Mouse (Mus musculus): Measurements from ENCODE around the gene Olfr1499. TPM values are rescaled to one million over a fixed set of nuclear protein-coding genes. Genes with fewer than 3 reads are reported as not detected.
A peak's percentile ranks its signal among the peaks of the same experiment; 100 is the strongest.
"Not testable (repeated sequence)": the region's sequence is repeated elsewhere in the genome, so short reads cannot be mapped to it uniquely, and the experiment has no call there.

The Olfr1499 gene
- total RNA-seq (2014; rRNA removed) (not detected in 2 replicates), polyA plus RNA-seq (2015; fragmentation: Nextera tagmentation; extraction: Ambion mirVana) (not detected in 2 replicates)

DNA sequence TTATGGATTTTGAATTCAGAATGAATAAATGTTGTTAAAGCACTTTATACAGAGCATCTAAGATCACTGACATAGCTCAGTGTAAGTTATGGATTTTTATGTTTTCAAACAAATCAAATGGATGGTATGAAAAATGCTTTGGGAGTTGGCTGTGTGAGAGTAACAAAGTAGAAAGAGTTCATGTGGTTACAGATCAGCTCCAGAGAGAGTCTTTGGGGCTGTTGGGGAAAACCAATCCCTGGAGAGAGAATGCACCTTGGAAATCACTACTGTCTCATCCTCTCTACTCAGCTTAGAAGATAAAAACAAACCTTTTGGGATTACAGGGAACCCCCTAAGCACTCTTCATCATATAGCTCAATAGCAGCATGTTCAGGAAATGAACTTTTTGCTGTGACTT lies at the start of gene Olfr1499:
Gene Olfr1499 (minus strand): TSS at position 101 of the 400 bp plus-strand sequence.
- no peak for DNase-seq
- H3K27ac ChIP-seq (ENCODE audit: low read depth, low read length), result no peak within 1 kb of the TSS
- no peaks in the 10 kb centered on the region for H3K4me1 ChIP-seq (ENCODE audit: insufficient read depth)
- no peak within 1 kb of the TSS for H3K4me2 ChIP-seq (ENCODE audit: low read depth)
- H3K9ac ChIP-seq, result no peak within 1 kb of the TSS
- no peaks in the 10 kb centered on the region for H3K27me3 ChIP-seq (ENCODE audit: insufficient read depth, low read length)
- no peak for TF ChIP-seq CTCF (IDR thresholded peaks at IDR 0.05; ENCODE audit: low read depth)
- H3K9me3 ChIP-seq (ENCODE audit: low read length), result no peaks in the 10 kb centered on the region
- H3K4me3 ChIP-seq (ENCODE audit: low read depth, low read length), result no peak within 1 kb of the TSS
- ATAC-seq, result no peak
- no peaks in the 10 kb centered on the region for H3K36me3 ChIP-seq (ENCODE audit: insufficient read depth)

- 96% methylated on average over 1 of the region's 1 CpGs for WGBS
Measured at GRCm38 (mm10) chr19:13861495-13861894, 42.2 kb upstream of the Olfr1499 start, which contains the start of gene Olfr1502. Gene Olfr1502 (plus strand): TSS chr19:13861795.

GRCm38 (mm10) chr19:13850592-13850991 lies 31.3 kb upstream of the Olfr1499 start, which contains the start of gene Olfr1501:
Gene Olfr1501 (minus strand): TSS chr19:13850692.
- ATAC-seq, result not testable (repeated sequence)

More at GRCm38 (mm10) chr19:13861495-13861894, 42.2 kb upstream of the Olfr1499 start, which contains the start of gene Olfr1502:
- H3K4me2 ChIP-seq (ENCODE audit: low read depth), result no peak within 1 kb of the TSS
- no peak for DNase-seq
- H3K9me3 ChIP-seq (ENCODE audit: low read length), result no peaks in the 10 kb centered on the region
- H3K9ac ChIP-seq, result no peak within 1 kb of the TSS
- H3K36me3 ChIP-seq (ENCODE audit: insufficient read depth), result no peaks in the 10 kb centered on the region
- ATAC-seq, result no peak
- H3K27me3 ChIP-seq (ENCODE audit: insufficient read depth, low read length), result no peaks in the 10 kb centered on the region
- H3K4me3 ChIP-seq (ENCODE audit: low read depth, low read length), result no peak within 1 kb of the TSS
- no peaks in the 10 kb centered on the region for H3K4me1 ChIP-seq (ENCODE audit: insufficient read depth)
- no peak for TF ChIP-seq CTCF (IDR thresholded peaks at IDR 0.05; ENCODE audit: low read depth)
- H3K27ac ChIP-seq (ENCODE audit: low read depth, low read length), result no peak within 1 kb of the TSS

GRCm38 (mm10) chr19:13830388-13830787 lies 11.1 kb upstream of the Olfr1499 start, which contains the start of gene Olfr1500:
Gene Olfr1500 (minus strand): TSS chr19:13830488.
- H3K27me3 ChIP-seq (ENCODE audit: insufficient read depth, low read length), result no peaks in the 10 kb centered on the region
- H3K36me3 ChIP-seq (ENCODE audit: insufficient read depth), result no peaks in the 10 kb centered on the region
- no peaks in the 10 kb centered on the region for H3K4me1 ChIP-seq (ENCODE audit: insufficient read depth)
- H3K9ac ChIP-seq, result no peak within 1 kb of the TSS
- TF ChIP-seq CTCF (IDR thresholded peaks at IDR 0.05; ENCODE audit: low read depth), result no peak
- ATAC-seq (no peak), DNase-seq (no peak)
- no peak within 1 kb of the TSS for H3K4me2 ChIP-seq (ENCODE audit: low read depth)
- H3K9me3 ChIP-seq (ENCODE audit: low read length), result no peaks in the 10 kb centered on the region
- H3K4me3 ChIP-seq (ENCODE audit: low read depth, low read length), result no peak within 1 kb of the TSS
- no peak within 1 kb of the TSS for H3K27ac ChIP-seq (ENCODE audit: low read depth, low read length)

More at GRCm38 (mm10) chr19:13850592-13850991, 31.3 kb upstream of the Olfr1499 start, which contains the start of gene Olfr1501:
- not testable (repeated sequence) for H3K4me1 ChIP-seq (ENCODE audit: insufficient read depth); H3K9ac ChIP-seq; H3K36me3 ChIP-seq (ENCODE audit: insufficient read depth); H3K4me3 ChIP-seq (ENCODE audit: low read depth, low read length); H3K27ac ChIP-seq (ENCODE audit: low read depth, low read length); DNase-seq; H3K4me2 ChIP-seq (ENCODE audit: low read depth); H3K27me3 ChIP-seq (ENCODE audit: insufficient read depth, low read length); H3K9me3 ChIP-seq (ENCODE audit: low read length)

GRCm38 (mm10) chr19:13828447-13828846 lies 9.2 kb upstream of the Olfr1499 start:
- WGBS, result 69% methylated on average over 3 of the region's 3 CpGs

DNA sequence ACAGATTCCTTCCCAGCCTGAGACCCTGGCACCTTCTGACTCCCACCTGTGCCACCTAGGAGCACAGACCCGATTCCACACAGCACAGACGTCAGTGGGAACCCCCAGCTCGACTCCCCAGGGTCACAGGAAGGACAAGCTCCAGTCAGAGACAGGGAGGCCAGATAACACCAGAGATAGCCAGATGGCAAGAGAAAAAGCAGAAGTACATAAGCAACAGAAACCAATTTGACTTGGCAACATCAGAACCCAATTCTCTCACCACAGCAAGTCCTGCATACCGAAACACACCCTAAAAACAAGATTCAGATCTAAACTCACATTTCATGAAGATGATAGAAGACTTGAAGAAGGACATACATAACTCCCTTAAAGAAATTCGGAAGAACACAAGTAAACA lies 1.6 kb upstream of the Olfr1499 start:
- Histone ChIP-seq H3K4me2 (ENCODE audit: low read depth) (no peak overlapping the region), H3K9me3 (ENCODE audit: low read length) (no peaks in the 10 kb centered on the region), H3K4me3 (ENCODE audit: low read depth, low read length) (no peak overlapping the region), H3K27me3 (ENCODE audit: insufficient read depth, low read length) (no peaks in the 10 kb centered on the region), H3K27ac (ENCODE audit: low read depth, low read length) (no peak overlapping the region), H3K4me1 (ENCODE audit: insufficient read depth) (no peaks in the 10 kb centered on the region), H3K9ac (no peak overlapping the region), H3K36me3 (ENCODE audit: insufficient read depth) (no peaks in the 10 kb centered on the region)
- 73% methylated on average over 5 of the region's 5 CpGs for WGBS
- DNase-seq (no peak), ATAC-seq (no peak)
- no peak for TF ChIP-seq CTCF (IDR thresholded peaks at IDR 0.05; ENCODE audit: low read depth)

More at GRCm38 (mm10) chr19:13828447-13828846, 9.2 kb upstream of the Olfr1499 start:
- Histone ChIP-seq H3K9me3 (ENCODE audit: low read length) (no peaks in the 10 kb centered on the region), H3K4me2 (ENCODE audit: low read depth) (no peak overlapping the region), H3K9ac (no peak overlapping the region), H3K36me3 (ENCODE audit: insufficient read depth) (no peaks in the 10 kb centered on the region), H3K4me1 (ENCODE audit: insufficient read depth) (no peaks in the 10 kb centered on the region), H3K27ac (ENCODE audit: low read depth, low read length) (no peak overlapping the region), H3K4me3 (ENCODE audit: low read depth, low read length) (no peak overlapping the region), H3K27me3 (ENCODE audit: insufficient read depth, low read length) (no peaks in the 10 kb centered on the region)
- no peak for TF ChIP-seq CTCF (IDR thresholded peaks at IDR 0.05; ENCODE audit: low read depth)
- ATAC-seq, result no peak
- no peak for DNase-seq

DNA sequence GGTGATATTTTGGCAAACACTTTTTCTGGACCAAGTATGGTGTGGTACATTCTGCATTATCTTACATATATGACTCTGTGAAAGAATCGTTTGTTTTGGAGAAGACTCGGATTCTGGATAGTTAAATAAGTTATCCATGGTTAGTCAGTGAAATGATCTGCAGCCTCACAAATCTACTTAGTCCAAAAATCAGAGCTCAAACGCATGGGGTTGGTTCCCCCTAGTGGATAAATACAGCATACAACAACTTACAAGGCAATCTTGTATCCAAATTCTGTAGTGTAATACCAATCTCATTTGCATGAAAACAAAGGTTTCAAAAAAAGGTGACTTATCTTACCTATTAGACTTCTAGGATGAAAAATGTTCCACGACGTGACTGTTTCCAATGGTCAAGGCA lies 420 bp downstream of the Olfr1499 start:
- DNase-seq (peak; percentile 50), ATAC-seq (peak; percentile 56; the same call in 1 of the 2 replicates)
- H3K36me3 ChIP-seq (ENCODE audit: insufficient read depth), result no peaks in the 10 kb centered on the region
- H3K4me3 ChIP-seq (ENCODE audit: low read depth, low read length), result no peak overlapping the region
- peak; percentile 66 for TF ChIP-seq CTCF (IDR thresholded peaks at IDR 0.05; ENCODE audit: low read depth)
- no peaks in the 10 kb centered on the region for H3K27me3 ChIP-seq (ENCODE audit: insufficient read depth, low read length)
- no peaks in the 10 kb centered on the region for H3K4me1 ChIP-seq (ENCODE audit: insufficient read depth)
- no peaks in the 10 kb centered on the region for H3K9me3 ChIP-seq (ENCODE audit: low read length)
- no peak overlapping the region for H3K9ac ChIP-seq
- no peak overlapping the region for H3K27ac ChIP-seq (ENCODE audit: low read depth, low read length)
- WGBS, result 37% methylated on average over 5 of the region's 5 CpGs
- no peak overlapping the region for H3K4me2 ChIP-seq (ENCODE audit: low read depth)
